In genomic region chr9:105050257-105050656, GRCm38 (mm10) we compare ENCODE assay signal across 27 mouse cellular contexts. TPM values are rescaled to one million over a fixed set of nuclear protein-coding genes. Genes with fewer than 3 reads are reported as not detected.
DNase-seq lines count a peak whose midpoint lies in the region; ATAC-seq and TF ChIP-seq lines count a peak whose summit lies in the region.
"Had no signal": no experiment of that assay in that cellular context is flagged by ENCODE, and none has a peak within 500 bp of the region (broad histone marks: within the 10 kb centered on the region; RNA-seq: fewer than 3 reads in every experiment).

No protein-coding gene starts in this region.

- H3K9me3 ChIP-seq in hindbrain, postnatal 0 days (ENCODE audit: low read length) = no peaks in the 10 kb centered on the region
- H3K9me3 ChIP-seq in hindbrain, embryonic 10.5 days = no peaks in the 10 kb centered on the region
- no peaks in the 10 kb centered on the region for H3K9me3 ChIP-seq in midbrain, postnatal 0 days (ENCODE audit: low read length)
- no peaks in the 10 kb centered on the region for H3K9me3 ChIP-seq in midbrain, embryonic 11.5 days (ENCODE audit: control insufficient read depth, low read length)
- H3K9me3 ChIP-seq: embryonic facial prominence, embryonic 12.5 days; embryonic facial prominence, embryonic 15.5 days; forebrain, embryonic 12.5 days; forebrain, embryonic 15.5 days; heart, embryonic 10.5 days; heart, embryonic 13.5 days; hindbrain, embryonic 12.5 days; hindbrain, embryonic 15.5 days had no signal

- TF ChIP-seq CTCF in hindbrain, postnatal 0 days (IDR thresholded peaks at IDR 0.05; ENCODE audit: low read depth) = peak; percentile 45
- peak; percentile 58 for TF ChIP-seq CTCF in layer of hippocampus, adult 2 months (conservative IDR thresholded peaks at IDR 0.05)
- peak; percentile 60 for TF ChIP-seq CTCF in midbrain, postnatal 0 days (IDR thresholded peaks at IDR 0.05)

- no peak overlapping the region for H3K4me3 ChIP-seq in hindbrain, postnatal 0 days (ENCODE audit: low read length)
- no peak overlapping the region for H3K4me3 ChIP-seq in hindbrain, embryonic 10.5 days
- H3K4me3 ChIP-seq in layer of hippocampus, adult 2 months = no peak overlapping the region
- H3K4me3 ChIP-seq in midbrain, postnatal 0 days (ENCODE audit: low read depth, low read length) = no peak overlapping the region
- H3K4me3 ChIP-seq in midbrain, embryonic 11.5 days (ENCODE audit: low read depth, low read length) = no peak overlapping the region
- H3K4me3 ChIP-seq: embryonic facial prominence, embryonic 12.5 days; embryonic facial prominence, embryonic 15.5 days; forebrain, embryonic 12.5 days; forebrain, embryonic 15.5 days; heart, adult 2 months; heart, embryonic 10.5 days; heart, embryonic 13.5 days; hindbrain, embryonic 12.5 days; hindbrain, embryonic 15.5 days had no signal

- no peaks in the 10 kb centered on the region for H3K36me3 ChIP-seq in hindbrain, postnatal 0 days (ENCODE audit: insufficient read depth, low read length)
- H3K36me3 ChIP-seq in hindbrain, embryonic 10.5 days = peaks cover 5% of the 10 kb centered on the region; the same call in 1 of the 2 replicates
- no peaks in the 10 kb centered on the region; the same call in 1 of the 2 replicates for H3K36me3 ChIP-seq in midbrain, postnatal 0 days (ENCODE audit: insufficient read depth, low read length)
- H3K36me3 ChIP-seq in midbrain, embryonic 11.5 days (ENCODE audit: control insufficient read depth, insufficient read depth, low read length) = no peaks in the 10 kb centered on the region
- H3K36me3 ChIP-seq: hindbrain, embryonic 12.5 days had no signal

- no peaks in the 10 kb centered on the region for H3K27me3 ChIP-seq in hindbrain, postnatal 0 days (ENCODE audit: insufficient read depth, low read length)
- no peaks in the 10 kb centered on the region for H3K27me3 ChIP-seq in hindbrain, embryonic 10.5 days (ENCODE audit: insufficient read depth, poor library complexity, severe bottlenecking)
- H3K27me3 ChIP-seq in midbrain, postnatal 0 days (ENCODE audit: insufficient read depth, low read length) = no peaks in the 10 kb centered on the region
- no peaks in the 10 kb centered on the region for H3K27me3 ChIP-seq in midbrain, embryonic 11.5 days (ENCODE audit: control insufficient read depth, insufficient read depth, low read length)
- H3K27me3 ChIP-seq: embryonic facial prominence, embryonic 12.5 days; embryonic facial prominence, embryonic 15.5 days; forebrain, embryonic 12.5 days; forebrain, embryonic 15.5 days; heart, embryonic 13.5 days; hindbrain, embryonic 12.5 days; hindbrain, embryonic 15.5 days had no signal

- 59% methylated on average over 2 of the region's 2 CpGs for WGBS in hindbrain, postnatal 0 days
- WGBS in hindbrain, embryonic 10.5 days = 70% methylated on average over 2 of the region's 2 CpGs
- WGBS in midbrain, postnatal 0 days = 69% methylated on average over 2 of the region's 2 CpGs
- WGBS in midbrain, embryonic 11.5 days = 63% methylated on average over 2 of the region's 2 CpGs

- H3K4me1 ChIP-seq in hindbrain, postnatal 0 days (ENCODE audit: insufficient read depth, low read length) = peaks cover 8% of the 10 kb centered on the region; the same call in 1 of the 2 replicates
- peaks cover 10% of the 10 kb centered on the region for H3K4me1 ChIP-seq in hindbrain, embryonic 10.5 days (replicated peaks)
- peaks cover 13% of the 10 kb centered on the region for H3K4me1 ChIP-seq in midbrain, postnatal 0 days (ENCODE audit: insufficient read depth, low read length)
- peaks cover 3% of the 10 kb centered on the region; the same call in 1 of the 2 replicates for H3K4me1 ChIP-seq in midbrain, embryonic 11.5 days (ENCODE audit: control insufficient read depth, insufficient read depth, low read length)

- no peak overlapping the region for H3K4me2 ChIP-seq in hindbrain, postnatal 0 days (ENCODE audit: low read depth, low read length)
- no peak overlapping the region for H3K4me2 ChIP-seq in midbrain, postnatal 0 days (ENCODE audit: low read depth, low read length, poor library complexity, severe bottlenecking)
- H3K4me2 ChIP-seq in midbrain, embryonic 11.5 days = no peak overlapping the region
- H3K4me2 ChIP-seq: embryonic facial prominence, embryonic 12.5 days; embryonic facial prominence, embryonic 15.5 days; forebrain, embryonic 12.5 days; forebrain, embryonic 15.5 days; heart, embryonic 13.5 days; hindbrain, embryonic 12.5 days; hindbrain, embryonic 15.5 days had no signal

- ATAC-seq in hindbrain, postnatal 0 days = no peak
- no peak for ATAC-seq in midbrain, postnatal 0 days (ENCODE audit: low FRiP score)
- no peak for ATAC-seq in midbrain, embryonic 11.5 days (ENCODE audit: low FRiP score)
- ATAC-seq: activated CD4-positive, CD25-positive, alpha-beta regulatory T cell, adult 4 months; forebrain, embryonic 15.5 days had no signal

- H3K27ac ChIP-seq in hindbrain, postnatal 0 days = no peak overlapping the region
- no peak overlapping the region for H3K27ac ChIP-seq in hindbrain, embryonic 10.5 days
- peak overlapping the region; percentile 75; the same call in 1 of the 2 replicates for H3K27ac ChIP-seq in layer of hippocampus, adult 2 months
- no peak overlapping the region for H3K27ac ChIP-seq in midbrain, postnatal 0 days (ENCODE audit: low read depth, low read length)
- H3K27ac ChIP-seq in midbrain, embryonic 11.5 days (ENCODE audit: low read depth, low read length) = no peak overlapping the region
- H3K27ac ChIP-seq: embryonic facial prominence, embryonic 12.5 days; embryonic facial prominence, embryonic 15.5 days; forebrain, embryonic 12.5 days; forebrain, embryonic 15.5 days; heart, adult 2 months; heart, embryonic 10.5 days; heart, embryonic 13.5 days; hindbrain, embryonic 12.5 days; hindbrain, embryonic 15.5 days had no signal

- no peak overlapping the region for H3K9ac ChIP-seq in hindbrain, postnatal 0 days (replicated peaks; ENCODE audit: low read length)
- no peak overlapping the region for H3K9ac ChIP-seq in midbrain, postnatal 0 days (replicated peaks; ENCODE audit: low read length, poor library complexity, severe bottlenecking)
- H3K9ac ChIP-seq in midbrain, embryonic 11.5 days (ENCODE audit: low read length) = no peak overlapping the region
- H3K9ac ChIP-seq: embryonic facial prominence, embryonic 12.5 days; embryonic facial prominence, embryonic 15.5 days; forebrain, embryonic 12.5 days; forebrain, embryonic 15.5 days; heart, embryonic 13.5 days; hindbrain, embryonic 12.5 days; hindbrain, embryonic 15.5 days had no signal

- DNase-seq in hindbrain, postnatal 0 days (ENCODE audit: low spot score) = no peak
- DNase-seq in hindbrain, embryonic 10.5 days (ENCODE audit: low spot score) = no peak
- DNase-seq in layer of hippocampus, adult 2 months (ENCODE audit: low spot score in 2 of 2) = no peak
- DNase-seq in layer of hippocampus, postnatal 36 days = no peak
- no peak for DNase-seq in midbrain, postnatal 0 days (ENCODE audit: low spot score)
- no peak for DNase-seq in midbrain, embryonic 11.5 days (ENCODE audit: low spot score, missing footprints)
- DNase-seq in cerebellum, adult 11-12 months = no peak
- DNase-seq: adrenal gland, adult 8-10 months; adrenal gland, postnatal 25 days; B cell, adult 2 months; cerebellum, adult 18-20 months; cerebellum, adult 9-10 months; cerebellum, postnatal 25 days; gastrocnemius, postnatal 10 days; gastrocnemius, postnatal 36 days; heart, adult 2 months; heart, postnatal 14 days; heart, postnatal 4 days had no signal

RNA-seq across cellular contexts. Expression of gene Mrpl3, which starts 2.8 kb away (rescaled TPM):
- total RNA-seq in hindbrain, postnatal 0 days (2014; rRNA removed) = 57.0 and 67.3 TPM in 2 replicates
- polyA plus RNA-seq in hindbrain, postnatal 0 days (2015; fragmentation: Nextera tagmentation; extraction: Ambion mirVana) = 95.2 and 96.3 TPM in 2 replicates
- 101 and 110 TPM in 2 replicates for polyA plus RNA-seq in hindbrain, embryonic 10.5 days (2016; fragmentation: Nextera tagmentation; extraction: Ambion mirVana)
- 10 to 100 TPM; 76.3 to 78.7 TPM for total RNA-seq in layer of hippocampus, adult 2 months (2021)
- total RNA-seq in layer of hippocampus, postnatal 36 days (2021) = 10 to 100 TPM; 83.7 to 84.5 TPM
- total RNA-seq in midbrain, postnatal 0 days (2014; rRNA removed) = 66.0 and 89.7 TPM in 2 replicates
- polyA plus RNA-seq in midbrain, postnatal 0 days (2015; fragmentation: Nextera tagmentation; extraction: Ambion mirVana) = 85.2 and 97.1 TPM in 2 replicates
- polyA plus RNA-seq in midbrain, embryonic 11.5 days (2014; fragmentation: Nextera tagmentation; extraction: Ambion mirVana) = 127 and 132 TPM in 2 replicates
